8 mouse cellular contexts compared by ENCODE assay signal in the genomic region with DNA sequence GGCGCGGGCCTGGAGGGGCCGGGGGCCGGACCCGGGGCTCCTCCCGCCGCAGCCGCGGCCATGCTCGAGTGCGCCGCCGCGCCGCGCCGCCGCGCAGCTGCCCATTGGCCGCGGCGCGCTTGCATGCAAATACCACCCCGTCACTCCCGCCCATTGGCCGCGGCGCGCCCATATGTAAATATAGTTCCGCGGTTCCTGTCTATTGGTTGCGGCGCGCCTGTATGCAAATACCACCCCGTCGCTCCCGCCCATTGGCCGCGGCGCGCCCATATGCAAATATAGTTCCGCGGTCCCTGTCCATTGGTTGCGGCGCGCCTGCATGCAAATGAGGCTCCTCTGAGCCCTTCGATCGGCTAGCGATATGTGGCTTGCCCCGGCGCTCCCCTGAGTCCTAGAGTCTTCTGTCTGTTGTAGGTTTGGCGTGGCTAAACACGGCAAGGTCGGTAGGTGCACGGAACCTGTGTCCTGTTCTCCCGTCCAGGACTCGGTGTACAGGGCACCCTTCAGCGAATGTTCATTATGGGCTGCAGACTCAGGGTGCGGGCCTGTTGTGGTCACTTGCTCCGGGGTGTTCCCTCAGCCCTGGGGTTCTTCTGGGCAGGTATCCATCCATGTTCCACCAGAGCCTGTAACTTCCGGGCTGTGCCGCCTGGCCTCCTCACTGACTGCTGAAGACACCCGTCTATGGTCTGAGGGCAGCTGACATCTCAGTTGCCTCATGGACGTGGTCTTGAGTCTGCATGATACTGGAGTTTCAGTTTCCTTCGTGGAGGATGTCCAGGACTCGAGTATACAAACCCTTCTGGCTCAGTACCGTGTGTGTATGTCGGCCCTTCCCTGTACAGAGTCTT. TPM values are rescaled to one million over a fixed set of nuclear protein-coding genes. Genes with fewer than 3 reads are reported as not detected.
DNase-seq lines count a peak whose midpoint lies in the region; ATAC-seq lines count a peak whose summit lies in the region.

A gene (minus strand): TSS at position 103 of the 851 bp plus-strand sequence.

- H3K27ac ChIP-seq in hindbrain, embryonic 12.5 days, result peak within 1 kb of the TSS; percentile 79

- ATAC-seq in hindbrain, embryonic 12.5 days (ENCODE audit: low FRiP score), result peak; percentile 96

- no peaks in the 10 kb centered on the region; the same call in 1 of the 2 replicates for H3K36me3 ChIP-seq in hindbrain, embryonic 12.5 days

- peak within 1 kb of the TSS; percentile 96 for H3K4me2 ChIP-seq in hindbrain, embryonic 12.5 days (replicated peaks)

- WGBS in hindbrain, embryonic 12.5 days, result 7% methylated on average over 68 of the region's 68 CpGs

- H3K4me3 ChIP-seq in hindbrain, embryonic 12.5 days, result peak within 1 kb of the TSS; percentile 92

- peaks cover 10% of the 10 kb centered on the region; the same call in 1 of the 2 replicates for H3K27me3 ChIP-seq in hindbrain, embryonic 12.5 days

- peaks cover 33% of the 10 kb centered on the region for H3K4me1 ChIP-seq in hindbrain, embryonic 12.5 days

- H3K9me3 ChIP-seq in hindbrain, embryonic 12.5 days (replicated peaks), result no peaks in the 10 kb centered on the region

- H3K9ac ChIP-seq in hindbrain, embryonic 12.5 days, result peak within 1 kb of the TSS; percentile 98

- DNase-seq in NIH3T3 (ENCODE audit: low read depth), result peak; percentile 97
- peak; percentile 94 to 97 for DNase-seq in cerebellum, postnatal 10 days
- DNase-seq in frontal cortex, postnatal 10 days (ENCODE audit: low spot score in 2 of 2), result peak; percentile 91
- DNase-seq in layer of hippocampus, postnatal 14 days (ENCODE audit: low spot score in 2 of 2), result peak; percentile 85 to 94
- DNase-seq in lung, postnatal 14 days, result peak; percentile 93
- peak; percentile 88 for DNase-seq in retina, adult 2 months (ENCODE audit: low read depth, low spot score)
- DNase-seq in thymus, postnatal 36 days, result peak; percentile 88 to 94

RNA-seq across cellular contexts. Expression of the gene that starts here (rescaled TPM):
- polyA plus RNA-seq in hindbrain, embryonic 12.5 days (2016; fragmentation: Nextera tagmentation; extraction: Ambion mirVana), result 29.4 and 29.5 TPM in 2 replicates
- total RNA-seq in layer of hippocampus, postnatal 14 days (2021), result 10 to 100 TPM; 40.2 to 43.6 TPM

Comparison
In these comparisons a context has a peak if more than half of its experiments do, and no peak if none do; other contexts are left out.
1. Peak in every context shown above with its lines: DNase-seq, ATAC-seq, H3K4me3 ChIP-seq and H3K27ac ChIP-seq.